Mouse (Mus musculus): ENCODE measurements around the gene Rbp7.

DNA sequence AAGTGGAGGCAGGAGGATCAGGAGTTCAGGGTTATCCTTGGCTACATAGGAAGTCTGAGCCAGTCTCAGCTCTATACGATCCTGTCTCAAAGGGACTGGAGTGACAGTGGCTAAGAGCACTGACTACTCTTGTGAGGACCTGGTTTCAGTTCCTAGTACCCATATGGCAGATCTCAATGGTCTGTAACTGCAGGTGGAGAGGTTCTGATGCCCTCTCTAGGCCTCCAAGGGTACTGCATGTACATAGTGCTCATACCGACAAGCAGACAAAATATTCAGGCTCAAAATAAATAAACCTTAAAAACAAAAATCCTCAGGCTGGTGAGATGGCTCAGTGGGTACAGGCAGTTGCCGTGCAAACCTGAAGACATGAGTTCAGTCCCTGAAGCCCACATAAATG, 36.4 kb upstream of the Rbp7 start:
- TF ChIP-seq USF1 (IDR thresholded peaks at IDR 0.05; ENCODE audit: low read depth) (no peak), CTCF (IDR thresholded peaks at IDR 0.05; ENCODE audit: control insufficient read depth, insufficient read depth, insufficient read length) (no peak), MYOG (IDR thresholded peaks at IDR 0.05; ENCODE audit: control insufficient read depth, extremely low read depth, insufficient read length) (no peak), MAX (IDR thresholded peaks at IDR 0.05) (no peak), CEBPB (IDR thresholded peaks at IDR 0.05; ENCODE audit: low read depth) (no peak)

All from C2C12 (cell line).